Mouse (Mus musculus) stomach, embryonic 14.5 days (tissue): ENCODE data around the gene Gar1. TPM values are rescaled to one million over a fixed set of nuclear protein-coding genes. Genes with fewer than 3 reads are reported as not detected.

ENCODE experiments used
- ATAC-seq: fragments of 200-750 bp; cut with Nextera tagmentation; 2 replicates; pipeline ENCODE4 v1.8.0; 2017; ENCODE audit warnings: low read depth, moderate TSS enrichment; ENCODE audit not compliant: insufficient number of reproducible peaks, insufficient read depth, low FRiP score
- H3K27ac ChIP-seq: fragments of 300-500 bp; sonication (generic); 2 replicates; pipeline ENCODE4 v1.5.1; 2014; ENCODE audit warnings: mild to moderate bottlenecking, low read length, moderate library complexity, mixed read lengths
- H3K27me3 ChIP-seq: fragments of 300-500 bp; sonication (generic); 2 replicates; pipeline ENCODE4 v1.6.1; 2014; ENCODE audit warnings: low read length, control low read depth, mixed read lengths; ENCODE audit not compliant: control insufficient read depth, insufficient read depth
- H3K36me3 ChIP-seq: fragments of 300-500 bp; sonication (generic); 2 replicates; pipeline ENCODE4 v1.6.1; 2014; ENCODE audit warnings: mild to moderate bottlenecking, control low read depth, low read length, moderate library complexity, mixed read lengths; ENCODE audit not compliant: control insufficient read depth, insufficient read depth
- H3K4me1 ChIP-seq: fragments of 300-500 bp; sonication (generic); 2 replicates; pipeline ENCODE4 v1.6.1; 2014; ENCODE audit warnings: low read length, control low read depth, mixed read lengths; ENCODE audit not compliant: control insufficient read depth, insufficient read depth
- H3K4me2 ChIP-seq: fragments of 300-500 bp; sonication (generic); replicated peaks from 2 replicates; pipeline ENCODE4 v1.6.1; 2014; ENCODE audit warnings: low read depth, low read length, control low read depth
- H3K4me3 ChIP-seq: fragments of 300-500 bp; sonication (generic); 2 replicates; pipeline ENCODE4 v1.5.1; 2014; ENCODE audit warnings: low read depth, low read length, control low read depth
- H3K9ac ChIP-seq: fragments of 300-500 bp; sonication (generic); replicated peaks from 2 replicates; pipeline ENCODE4 v1.6.1; 2014; ENCODE audit warnings: low read depth, mild to moderate bottlenecking, control low read depth, low read length, moderate library complexity, mixed read lengths
- H3K9me3 ChIP-seq: fragments of 300-500 bp; sonication (generic); 2 replicates; pipeline ENCODE4 v1.6.1; 2016; ENCODE audit warnings: low read depth, low read length, control low read depth; ENCODE audit not compliant: control insufficient read depth
- WGBS: fragments of 180-500 bp; shearing (Covaris S2); extraction: QIAGEN DNeasy Blood & Tissue Kit; methylation state at CpG from one replicate; pipeline ENCODE4 v1.1.7; 2014; 5-methylcytosine and 5-hydroxymethylcytosine counted together
- polyA plus RNA-seq: library from polyadenylated mRNA; unstranded; fragments of >200 nt; fragmentation: Nextera tagmentation; extraction: Ambion mirVana; gene quantifications from 2 replicates; pipeline ENCODE4 v1.2.1, GENCODE M21; 2014

Gene Gar1
- polyA plus RNA-seq, 1 experiment from 2014 or later = 29.5 TPM

- no peak overlapping the region for H3K4me2 ChIP-seq
- H3K36me3 ChIP-seq = no peaks in the 10 kb centered on the region
- ATAC-seq = no peak
- H3K4me3 ChIP-seq = no peak overlapping the region
- H3K9ac ChIP-seq = no peak overlapping the region
- no peaks in the 10 kb centered on the region for H3K27me3 ChIP-seq
- H3K27ac ChIP-seq = no peak overlapping the region
- 71% methylated on average over 5 of the region's 5 CpGs for WGBS
- no peaks in the 10 kb centered on the region for H3K4me1 ChIP-seq
- no peaks in the 10 kb centered on the region for H3K9me3 ChIP-seq
These were observed 33.9 kb downstream of the Gar1 start for GRCm38 (mm10) chr3:129797341-129797740.

- no peaks in the 10 kb centered on the region for H3K27me3 ChIP-seq
- 82% methylated on average over 5 of the region's 5 CpGs for WGBS
- no peak for ATAC-seq
These were observed 37.4 kb downstream of the Gar1 start for GRCm38 (mm10) chr3:129793801-129794200.

GRCm38 (mm10) chr3:129782746-129783145 lies 48.5 kb downstream of the Gar1 start:
- Histone ChIP-seq H3K4me2 (no peak overlapping the region), H3K4me3 (no peak overlapping the region), H3K9ac (no peak overlapping the region), H3K27ac (no peak overlapping the region), H3K27me3 (no peaks in the 10 kb centered on the region), H3K36me3 (no peaks in the 10 kb centered on the region), H3K9me3 (no peaks in the 10 kb centered on the region), H3K4me1 (no peaks in the 10 kb centered on the region)
- ATAC-seq = no peak
- WGBS = 84% methylated on average over 3 of the region's 3 CpGs

More at GRCm38 (mm10) chr3:129793801-129794200, 37.4 kb downstream of the Gar1 start:
- Histone ChIP-seq H3K4me3 (no peak overlapping the region), H3K9me3 (no peaks in the 10 kb centered on the region), H3K4me1 (no peaks in the 10 kb centered on the region), H3K9ac (no peak overlapping the region), H3K4me2 (no peak overlapping the region), H3K27ac (no peak overlapping the region), H3K36me3 (no peaks in the 10 kb centered on the region)

- Histone ChIP-seq H3K4me2 (no peak overlapping the region), H3K9me3 (no peaks in the 10 kb centered on the region), H3K9ac (no peak overlapping the region), H3K27me3 (no peaks in the 10 kb centered on the region), H3K4me3 (no peak overlapping the region), H3K4me1 (no peaks in the 10 kb centered on the region), H3K27ac (no peak overlapping the region), H3K36me3 (no peaks in the 10 kb centered on the region)
- no peak for ATAC-seq
- 50% methylated on average over 10 of the region's 10 CpGs for WGBS
These were observed 49.8 kb downstream of the Gar1 start for GRCm38 (mm10) chr3:129781435-129781834.

Other genes with a start within 250 kb of the Gar1 start
- 2.0 and 2.2 TPM in 2 replicates for gene Egf, start 76.1 kb downstream of the Gar1 start, polyA plus RNA-seq
- gene Lrit3, start 27.4 kb downstream of the Gar1 start, polyA plus RNA-seq = 0.16 TPM in 1 of 2 replicates, not detected in the other
- not detected in 2 replicates for gene Rrh, start 8.8 kb downstream of the Gar1 start, polyA plus RNA-seq
- 67.4 and 76.1 TPM in 2 replicates for gene Cfi, start 4.5 kb upstream of the Gar1 start, polyA plus RNA-seq
- 38.5 and 50.1 TPM in 2 replicates for gene Pla2g12a, start 47.2 kb upstream of the Gar1 start, polyA plus RNA-seq
- 98.6 and 112 TPM in 2 replicates for gene Casp6, start 70.0 kb upstream of the Gar1 start, polyA plus RNA-seq
- 3.0 and 3.4 TPM in 2 replicates for gene Mcub, start 138.8 kb upstream of the Gar1 start, polyA plus RNA-seq
- gene Sec24b, start 230.2 kb upstream of the Gar1 start, polyA plus RNA-seq = 36.8 and 37.1 TPM in 2 replicates